Mouse (Mus musculus) C2C12 (cell line): ENCODE results near the gene H2-M10.6. TPM values are rescaled to one million over a fixed set of nuclear protein-coding genes. Genes with fewer than 3 reads are reported as not detected.

Experiments used
- H3K27me3 ChIP-seq: one replicate; pipeline ENCODE4 v1.6.1; 2011; ENCODE audit not compliant: control insufficient read depth, insufficient read depth, insufficient read length
- H3K36me3 ChIP-seq: one replicate; pipeline ENCODE4 v1.6.1; 2011; ENCODE audit not compliant: control insufficient read depth, insufficient read depth
- H3K4me3 ChIP-seq: one replicate; pipeline ENCODE4 v1.5.1; 2011; ENCODE audit warnings: mild to moderate bottlenecking, control low read depth; ENCODE audit not compliant: poor library complexity, insufficient read depth, severe bottlenecking
- H3K79me2 ChIP-seq: one replicate; pipeline ENCODE4 v1.6.1; 2011; ENCODE audit not compliant: control insufficient read depth, insufficient read depth
- H3K79me3 ChIP-seq: one replicate; pipeline ENCODE4 v1.6.1; 2011; ENCODE audit warnings: low read depth, control low read depth
- H3ac ChIP-seq: one replicate; pipeline ENCODE3; 2011; ENCODE audit warnings: low read depth; ENCODE audit not compliant: control insufficient read depth, insufficient read length
- CEBPB ChIP-seq: IDR thresholded peaks from one replicate; pipeline ENCODE4 v1.6.1; 2011; ENCODE audit warnings: low read depth, mild to moderate bottlenecking, control low read depth, moderate library complexity
- CTCF ChIP-seq: IDR thresholded peaks from one replicate; pipeline ENCODE4 v1.5.1; 2011; ENCODE audit not compliant: control insufficient read depth, insufficient read depth, insufficient read length
- FOSL1 ChIP-seq: IDR thresholded peaks from one replicate; pipeline ENCODE4 v1.8.0; 2011; ENCODE audit warnings: mild to moderate bottlenecking, low read length; ENCODE audit not compliant: poor library complexity, insufficient read depth, severe bottlenecking
- MAX ChIP-seq: IDR thresholded peaks from one replicate; pipeline ENCODE4 v1.6.1; 2011; ENCODE audit warnings: mild to moderate bottlenecking, control low read depth
- MYOD1 ChIP-seq: IDR thresholded peaks from one replicate; pipeline ENCODE4 v1.6.1; 2011; ENCODE audit warnings: low read depth; ENCODE audit not compliant: control insufficient read depth, insufficient read length
- MYOG ChIP-seq: IDR thresholded peaks from one replicate; pipeline ENCODE4 v1.6.1; 2011; ENCODE audit not compliant: control insufficient read depth, insufficient read length; ENCODE audit errors: extremely low read depth
- USF1 ChIP-seq: IDR thresholded peaks from one replicate; pipeline ENCODE4 v1.6.1; 2011; ENCODE audit warnings: low read depth, mild to moderate bottlenecking, control low read depth, moderate library complexity
- polyA plus RNA-seq: library from polyadenylated mRNA; unstranded; fragments of >200 nt; fragmentation: generic; extraction: Trizol; gene quantifications from one replicate; pipeline ENCODE4 v1.2.1, GENCODE M21; 2012; ENCODE audit warnings: missing spikeins

H2-M10.6 gene
- polyA plus RNA-seq, 1 experiment: not detected

- TF ChIP-seq CEBPB (no peak), USF1 (no peak), MAX (no peak), FOSL1 (no peak), MYOG (no peak), CTCF (no peak), MYOD1 (no peak)
- H3K79me3 ChIP-seq: no peaks in the 10 kb centered on the region
- peaks cover 14% of the 10 kb centered on the region for H3K27me3 ChIP-seq
- no peak overlapping the region for H3ac ChIP-seq
- no peaks in the 10 kb centered on the region for H3K79me2 ChIP-seq
- no peak overlapping the region for H3K4me3 ChIP-seq
- no peaks in the 10 kb centered on the region for H3K36me3 ChIP-seq
Observed at GRCm38 (mm10) chr17:36828488-36828887, 16.5 kb downstream of the H2-M10.6 start.

GRCm38 (mm10) chr17:36830470-36830869 is 18.5 kb downstream of the H2-M10.6 start:
- H3ac ChIP-seq: no peak overlapping the region
- H3K4me3 ChIP-seq: no peak overlapping the region
- no peaks in the 10 kb centered on the region for H3K79me2 ChIP-seq
- TF ChIP-seq FOSL1 (no peak), MYOG (no peak), CTCF (no peak)
- no peaks in the 10 kb centered on the region for H3K79me3 ChIP-seq
- no peaks in the 10 kb centered on the region for H3K36me3 ChIP-seq
- peaks cover 17% of the 10 kb centered on the region for H3K27me3 ChIP-seq

DNA sequence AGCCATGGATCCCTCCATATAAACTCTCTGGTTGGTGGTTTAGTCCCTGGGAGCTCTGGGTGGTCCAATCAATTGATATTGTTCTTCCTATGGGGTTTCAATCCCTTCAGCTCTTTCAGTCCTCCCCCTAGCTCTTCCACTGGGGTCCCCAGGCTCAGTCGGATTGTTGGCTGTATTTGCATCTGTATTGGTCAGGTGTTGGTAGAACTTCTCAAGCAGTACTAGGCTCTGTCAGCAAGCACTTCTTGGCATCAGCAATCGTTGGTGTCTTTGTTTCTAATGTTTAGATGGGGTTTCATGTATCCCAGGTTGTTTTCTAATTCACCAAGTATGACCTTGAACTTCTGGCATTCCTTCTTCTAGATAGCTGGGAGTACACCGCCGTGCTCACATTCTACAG is 20.7 kb downstream of the H2-M10.6 start:
- peaks cover 4% of the 10 kb centered on the region for H3K79me2 ChIP-seq
- peaks cover 14% of the 10 kb centered on the region for H3K27me3 ChIP-seq
- H3ac ChIP-seq: no peak overlapping the region
- no peak for TF ChIP-seq MAX
- no peak for TF ChIP-seq CEBPB
- no peak for TF ChIP-seq MYOD1
- TF ChIP-seq CTCF: no peak
- TF ChIP-seq FOSL1: no peak
- no peak for TF ChIP-seq USF1
- no peak for TF ChIP-seq MYOG
- H3K36me3 ChIP-seq: no peaks in the 10 kb centered on the region
- H3K4me3 ChIP-seq: no peak overlapping the region
- H3K79me3 ChIP-seq: peaks cover 2% of the 10 kb centered on the region

DNA sequence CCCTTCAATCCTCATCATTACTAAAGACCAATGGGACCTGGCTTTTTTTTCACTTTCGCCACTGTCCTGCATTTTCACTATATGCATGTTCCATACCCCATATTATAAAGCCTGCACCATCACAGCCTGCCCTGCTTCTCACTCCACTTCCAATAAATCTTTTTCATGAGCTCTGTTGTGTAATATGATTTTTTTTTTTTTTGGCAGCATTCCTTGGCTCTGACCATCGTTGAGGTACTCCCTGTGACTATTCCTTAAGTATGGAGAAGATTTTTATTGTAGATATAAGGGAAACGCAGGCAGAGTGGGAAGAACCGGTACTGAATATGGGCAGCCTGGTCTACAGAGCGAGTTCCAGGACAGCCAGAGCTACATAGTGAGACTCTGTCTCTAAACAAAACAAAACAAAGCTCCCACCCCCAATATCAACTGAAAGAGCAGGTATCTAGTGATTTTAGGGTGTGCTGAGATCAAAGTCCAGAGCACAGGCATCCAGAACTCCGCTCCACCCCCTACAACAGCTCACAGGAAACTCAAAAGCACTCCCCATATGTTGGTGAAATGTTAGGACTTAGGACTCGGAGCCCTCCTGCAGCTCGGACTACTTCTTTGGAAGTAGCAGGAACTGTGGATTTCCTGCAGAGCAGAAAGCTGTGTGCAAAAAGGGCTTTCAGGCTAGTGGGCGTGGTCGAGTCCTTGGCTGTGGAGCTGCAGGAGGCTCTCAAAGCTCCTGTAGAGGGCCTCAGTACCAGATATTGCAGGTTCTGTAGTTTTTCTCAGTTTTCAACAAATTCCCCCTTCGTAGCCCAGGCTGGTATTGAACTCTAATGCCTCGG is 23.8 kb downstream of the H2-M10.6 start:
- H3K79me2 ChIP-seq: peaks cover 17% of the 10 kb centered on the region
- no peak for TF ChIP-seq MYOG
- no peak for TF ChIP-seq CEBPB
- no peak for TF ChIP-seq USF1
- no peak for TF ChIP-seq MAX
- TF ChIP-seq FOSL1: no peak
- no peak for TF ChIP-seq MYOD1
- TF ChIP-seq CTCF: no peak
- H3K27me3 ChIP-seq: peaks cover 3% of the 10 kb centered on the region
- H3K36me3 ChIP-seq: no peaks in the 10 kb centered on the region
- peaks cover 5% of the 10 kb centered on the region for H3K79me3 ChIP-seq
- no peak overlapping the region for H3ac ChIP-seq
- peak overlapping the region; percentile 61 for H3K4me3 ChIP-seq

GRCm38 (mm10) chr17:36836427-36836812 is 24.4 kb downstream of the H2-M10.6 start:
- Histone ChIP-seq H3K36me3 (no peaks in the 10 kb centered on the region), H3ac (peak overlapping the region; percentile 48), H3K27me3 (peaks cover 3% of the 10 kb centered on the region), H3K79me3 (peaks cover 5% of the 10 kb centered on the region), H3K4me3 (peak overlapping the region; percentile 61), H3K79me2 (peaks cover 17% of the 10 kb centered on the region)
- TF ChIP-seq MYOG: no peak
- no peak for TF ChIP-seq CEBPB
- TF ChIP-seq MYOD1: no peak
- no peak for TF ChIP-seq MAX
- no peak for TF ChIP-seq FOSL1

- Histone ChIP-seq H3K4me3 (peak within 1 kb of the TSS; percentile 61), H3K27me3 (peaks cover 3% of the 10 kb centered on the region), H3ac (peak within 1 kb of the TSS; percentile 66), H3K79me3 (peaks cover 5% of the 10 kb centered on the region), H3K79me2 (peaks cover 17% of the 10 kb centered on the region), H3K36me3 (no peaks in the 10 kb centered on the region)
- TF ChIP-seq MAX (no peak), MYOG (no peak), MYOD1 (no peak), USF1 (no peak), CTCF (no peak), CEBPB (no peak)
Observed at GRCm38 (mm10) chr17:36836874-36837647, 25.1 kb downstream of the H2-M10.6 start, which contains the start of gene Trim26. Trim26 (plus strand) TSS chr17:36837134.
